Mouse (Mus musculus) thymus, adult 2 months (tissue): ENCODE data around the gene Csf2.

Source experiments
- CTCF ChIP-seq: fragments of 200-500 bp; IDR thresholded peaks from 2 replicates; pipeline ENCODE4 v1.5.1; 2012; ENCODE audit warnings: mild to moderate bottlenecking, control low read depth, low read length, moderate library complexity, borderline replicate concordance; ENCODE audit not compliant: control insufficient read depth, poor library complexity, insufficient read depth; ENCODE audit errors: extremely low read depth
- POLR2A ChIP-seq: fragments of 200-500 bp; IDR thresholded peaks from 2 replicates; pipeline ENCODE4 v1.6.1; 2012; ENCODE audit warnings: mild to moderate bottlenecking, low read length, control low read depth, moderate library complexity; ENCODE audit not compliant: control insufficient read depth, poor library complexity, insufficient read depth; ENCODE audit errors: extremely low read depth

- TF ChIP-seq CTCF, result no peak
- TF ChIP-seq POLR2A, result no peak
Observed at GRCm38 (mm10) chr11:54248940-54249717, at the start of gene Csf2.
